Mouse (Mus musculus) lung, postnatal 10 days (tissue): Measurements from ENCODE around the gene Gm10337.

Source experiments
- DNase-seq: peaks from one replicate; pipeline ENCODE4 v3.0.0; 2021

The Gm10337 gene

DNA sequence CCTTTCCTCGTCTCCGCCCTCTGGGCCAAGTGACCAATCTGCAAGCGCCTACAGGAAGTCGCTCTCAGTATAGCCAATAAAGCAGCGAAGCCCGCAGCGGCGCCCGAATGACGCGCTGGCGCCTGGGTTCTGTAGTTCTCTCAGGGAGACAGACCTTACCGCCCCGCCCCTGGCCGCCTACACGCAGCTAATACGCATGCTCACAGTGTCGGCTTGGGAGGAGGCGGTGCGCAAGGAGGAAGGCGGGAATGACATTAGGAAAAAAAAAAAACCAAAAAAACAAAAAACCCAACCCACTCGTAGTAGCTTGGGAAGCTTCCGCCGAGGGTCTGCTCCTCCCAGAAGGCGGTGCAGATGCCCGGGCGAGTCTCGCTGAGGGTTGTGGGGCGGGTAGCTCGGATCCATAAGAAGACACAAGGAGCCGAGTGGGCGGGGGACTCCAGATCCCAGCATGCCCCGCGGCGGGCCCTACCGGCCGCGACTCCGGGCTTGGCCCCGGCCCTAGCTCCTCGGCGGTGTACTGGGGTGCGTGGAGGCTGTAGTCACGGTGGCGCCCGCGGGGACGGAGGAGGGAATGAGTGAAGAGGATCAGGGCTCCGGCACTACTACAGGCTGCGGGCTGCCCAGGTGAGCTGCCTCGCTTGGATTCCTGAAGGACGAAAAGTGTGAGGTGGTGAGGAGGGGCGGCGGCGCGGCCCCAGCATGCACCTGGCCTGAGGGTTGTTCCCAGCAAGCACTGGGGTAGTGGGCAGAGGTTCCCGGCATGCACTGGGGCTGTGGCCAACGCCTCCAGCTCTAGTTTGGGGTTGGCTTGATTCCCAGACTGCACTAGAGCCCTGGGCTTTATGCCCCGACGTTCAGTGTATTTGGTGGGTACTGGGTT is 14.7 kb downstream of the Gm10337 start, which contains the start of gene Tarbp2:
Gene Tarbp2 (plus strand): TSS at position 217 of the 883 bp plus-strand sequence.
- peak; percentile 100 for DNase-seq

GRCm38 (mm10) chr15:102518859-102519201 is 15.3 kb downstream of the Gm10337 start:
- no peak for DNase-seq

DNA sequence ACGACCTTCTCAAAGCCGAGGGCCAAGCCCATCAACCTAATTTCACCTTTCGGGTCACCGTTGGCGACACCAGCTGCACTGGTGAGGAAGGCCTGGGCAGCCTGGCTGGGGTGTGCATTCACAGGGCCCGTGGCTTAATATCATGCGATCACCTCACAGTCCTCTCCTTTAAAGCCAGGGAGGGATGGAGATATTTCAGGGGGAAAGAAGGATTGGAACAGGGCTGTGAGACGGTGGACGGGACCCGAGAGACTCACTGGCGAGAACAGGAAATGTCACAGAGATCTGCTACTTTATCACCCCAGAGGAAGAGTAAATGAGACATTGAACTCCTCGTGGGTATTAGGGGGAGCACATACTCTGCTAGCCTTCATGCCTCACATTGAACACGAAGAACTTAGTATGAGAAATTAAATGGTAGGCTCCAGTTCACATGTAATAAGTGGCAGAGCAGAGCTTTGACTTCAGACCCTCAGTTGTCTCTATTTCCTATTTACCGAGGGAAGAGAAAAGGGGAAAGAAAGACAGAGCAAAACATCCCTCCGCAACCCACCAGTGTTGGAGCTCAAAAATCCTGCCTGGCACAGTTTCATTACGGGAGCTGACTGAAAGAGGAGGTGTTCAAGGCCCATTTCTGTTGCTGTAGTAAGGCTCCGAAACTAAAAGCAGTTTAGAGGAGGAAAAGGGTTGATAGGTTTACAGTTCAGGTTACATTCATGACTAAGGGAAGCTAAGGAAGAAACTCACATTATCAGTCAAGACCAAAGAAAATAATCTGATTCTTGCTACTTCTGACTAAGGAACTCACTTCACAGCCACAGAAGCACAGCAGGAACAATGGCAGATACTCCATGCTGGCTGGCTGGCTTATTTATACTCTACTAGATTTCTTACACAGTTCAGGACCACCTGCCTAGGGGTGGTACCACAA is 16.0 kb downstream of the Gm10337 start:
- DNase-seq = no peak

GRCm38 (mm10) chr15:102520416-102520815 is 16.9 kb downstream of the Gm10337 start:
- DNase-seq = no peak

- DNase-seq = no peak
Observed at GRCm38 (mm10) chr15:102521480-102521879, 18.0 kb downstream of the Gm10337 start.

DNA sequence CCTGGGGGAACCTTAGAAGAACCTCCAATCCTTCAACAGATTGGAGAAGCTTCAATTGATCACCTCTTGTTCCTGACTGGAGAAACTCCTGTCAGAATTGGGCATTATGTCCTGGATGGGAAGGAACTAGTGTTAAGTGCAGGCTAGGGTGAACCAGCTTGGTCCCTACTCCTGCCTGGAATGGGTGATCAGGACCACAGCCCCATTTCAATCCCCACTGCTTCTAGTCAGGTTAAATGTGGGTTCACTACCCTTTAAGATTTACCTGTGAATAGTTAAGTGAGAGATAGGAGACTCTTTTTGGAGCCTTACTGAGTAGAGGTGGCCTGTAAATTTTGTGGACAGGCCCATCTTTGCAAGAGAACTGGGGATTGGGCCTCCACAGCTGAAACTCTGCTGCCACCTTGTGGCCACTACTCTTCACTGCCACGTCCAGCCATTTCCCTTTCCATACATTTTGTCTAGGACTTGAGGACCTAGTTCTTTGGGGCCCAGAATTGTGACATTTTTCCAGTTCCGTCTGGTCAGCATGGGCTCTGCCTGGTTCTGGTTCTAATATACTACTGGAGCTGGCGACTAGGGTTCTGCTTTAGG is 21.5 kb downstream of the Gm10337 start, which contains the start of gene Npff:
Gene Npff (minus strand): TSS at position 51 of the 594 bp plus-strand sequence.
- peak; percentile 82 for DNase-seq

- no peak for DNase-seq
Observed at GRCm38 (mm10) chr15:102526111-102527002, 22.8 kb downstream of the Gm10337 start.

GRCm38 (mm10) chr15:102527936-102528335 is 24.4 kb downstream of the Gm10337 start:
- DNase-seq = no peak

GRCm38 (mm10) chr15:102528396-102528795 is 24.9 kb downstream of the Gm10337 start:
- no peak for DNase-seq

DNA sequence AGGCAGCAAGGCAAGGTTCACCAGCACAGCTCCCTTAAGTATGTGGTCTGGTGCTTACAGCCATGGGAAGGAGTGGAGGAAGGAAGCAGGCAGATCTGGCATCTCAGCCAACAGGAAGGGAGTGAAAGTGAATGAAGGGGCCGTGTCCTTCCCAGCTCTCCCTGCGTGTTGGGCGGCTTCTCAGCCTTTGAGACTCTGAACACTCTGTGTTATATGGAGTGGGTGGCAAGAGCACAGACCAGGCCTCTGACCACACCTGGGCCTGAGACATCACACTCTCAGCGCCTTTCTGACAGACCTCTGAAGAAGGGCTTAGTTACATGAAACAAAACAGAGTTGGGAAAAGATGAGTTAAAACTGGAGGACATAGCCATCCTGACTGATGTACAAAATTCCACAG is 27.0 kb downstream of the Gm10337 start:
- DNase-seq = no peak

- DNase-seq = no peak
Observed at GRCm38 (mm10) chr15:102531586-102531985, 28.1 kb downstream of the Gm10337 start.

DNA sequence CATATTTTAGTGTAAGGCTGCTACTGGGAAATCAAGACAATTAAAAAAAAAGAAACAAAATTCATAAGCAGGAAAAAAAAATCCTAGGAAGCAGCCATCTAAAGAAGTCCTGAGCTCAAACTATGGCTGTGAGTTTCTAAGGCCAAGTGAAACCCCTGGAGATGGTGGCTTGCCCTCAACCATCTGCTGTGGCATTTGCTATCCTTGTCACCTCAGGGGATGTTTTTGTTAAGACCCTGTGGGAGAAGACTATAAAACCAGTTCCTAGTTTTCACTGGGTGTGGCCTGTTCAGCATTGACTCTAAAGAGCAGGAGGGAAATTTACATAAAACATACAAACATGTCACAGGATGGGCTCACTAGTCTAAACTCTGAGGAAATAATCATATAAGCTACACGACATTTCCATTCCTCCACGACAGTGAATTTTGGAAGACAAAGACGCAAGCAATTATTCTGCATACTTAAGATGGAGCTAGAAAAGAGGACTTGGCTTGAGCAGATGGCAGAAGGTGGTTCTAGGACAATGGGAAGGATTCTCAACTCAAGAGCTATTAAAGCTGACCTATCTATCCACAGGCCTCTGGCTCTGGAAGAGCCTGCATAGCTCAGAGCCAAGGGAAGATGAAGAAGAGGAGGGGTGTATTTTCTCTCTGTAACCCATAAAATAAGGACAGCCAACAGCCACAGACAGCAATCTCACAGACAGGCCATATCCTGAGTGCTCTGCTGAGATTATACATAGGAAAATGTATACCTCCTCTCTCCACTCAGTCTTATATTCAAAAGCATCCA is 28.8 kb downstream of the Gm10337 start:
- no peak for DNase-seq

DNA sequence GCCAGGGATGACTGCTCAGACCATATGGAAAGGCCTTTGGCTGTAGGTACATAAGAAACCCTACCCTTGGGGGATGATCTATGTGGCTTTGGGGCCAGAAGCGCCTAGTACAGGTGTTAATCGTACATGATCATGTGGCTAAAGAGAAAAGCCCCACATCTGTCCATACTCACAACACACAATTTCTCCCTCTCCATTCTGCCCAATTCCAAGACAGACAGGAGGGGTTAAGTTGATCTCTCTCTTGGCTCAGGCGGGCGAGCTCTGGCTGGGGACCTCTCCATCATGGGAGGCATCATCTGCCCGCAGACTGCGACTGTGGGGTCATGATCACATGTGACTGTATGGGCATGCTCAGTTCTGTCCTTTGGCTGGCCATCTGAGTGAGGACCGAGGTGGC is 30.4 kb downstream of the Gm10337 start:
- DNase-seq = no peak

GRCm38 (mm10) chr15:102544801-102545200 is 41.3 kb downstream of the Gm10337 start:
- DNase-seq = no peak

- DNase-seq = no peak
Observed at GRCm38 (mm10) chr15:102546246-102546645, 42.7 kb downstream of the Gm10337 start.

DNA sequence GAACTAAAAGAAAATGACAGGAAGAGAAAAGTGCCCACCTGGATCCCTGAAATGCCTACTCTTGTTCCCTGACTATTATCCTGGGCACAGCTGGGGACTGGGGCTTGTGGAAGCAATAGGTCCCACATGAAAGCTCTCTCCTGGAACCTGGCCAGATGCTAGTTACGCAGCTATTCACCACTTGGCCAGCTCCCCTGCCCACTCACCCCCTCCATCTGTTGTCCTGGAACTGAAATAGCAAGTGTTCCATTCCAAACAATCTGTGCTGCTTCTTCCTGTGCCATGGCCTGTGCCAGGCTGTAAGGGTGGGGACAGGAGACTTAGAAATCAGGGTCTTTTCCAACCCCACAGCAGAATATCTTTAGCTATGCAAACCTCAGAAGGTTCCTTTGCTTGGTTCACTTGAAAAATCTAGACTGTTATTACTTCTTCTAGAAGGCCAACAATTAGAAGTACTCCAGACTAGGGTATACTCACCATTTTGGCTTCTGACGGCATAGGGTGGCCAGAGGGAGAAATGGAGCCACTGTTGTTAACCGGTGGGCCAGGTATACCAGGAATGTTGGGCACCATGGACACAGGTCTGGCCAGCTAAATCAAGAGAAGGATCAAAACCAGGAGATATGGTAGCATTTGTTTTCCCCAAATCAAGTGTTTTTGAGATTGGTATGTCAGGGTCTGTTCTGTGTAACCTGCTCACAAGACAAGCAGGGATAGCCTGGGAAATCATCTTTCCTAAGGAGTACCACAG is 43.3 kb downstream of the Gm10337 start:
- peak; percentile 74 for DNase-seq

GRCm38 (mm10) chr15:102547478-102547877 is 44.0 kb downstream of the Gm10337 start:
- DNase-seq = no peak

DNA sequence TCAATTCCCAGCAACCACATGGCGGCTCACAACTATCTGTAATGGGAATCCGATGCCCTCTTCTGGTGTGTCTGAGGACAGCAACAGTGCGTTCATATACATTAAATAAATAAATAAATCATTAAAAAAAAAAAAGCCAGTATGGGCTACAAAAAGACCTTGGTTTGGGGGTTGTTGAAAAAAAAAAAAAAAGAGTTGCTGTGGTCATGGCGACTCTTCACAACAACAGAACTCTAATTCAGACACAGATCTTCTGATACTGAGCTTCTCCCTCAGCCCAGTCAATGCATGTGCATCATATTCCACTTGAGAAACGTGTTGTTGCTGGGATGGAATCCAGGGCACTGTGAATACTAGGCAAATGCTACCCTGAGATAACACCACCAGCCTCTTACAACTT is 49.1 kb downstream of the Gm10337 start:
- no peak for DNase-seq
